Mouse (Mus musculus): ENCODE measurements at regions not wholly inside any gene's neighbourhood (a gene's known extent, or its start where the extent isn't known, plus 50 kb on each side); places are given as distances from the start of the nearest gene placed in this dataset.
A peak's percentile ranks its signal among the peaks of the same experiment; 100 is the strongest.

DNA sequence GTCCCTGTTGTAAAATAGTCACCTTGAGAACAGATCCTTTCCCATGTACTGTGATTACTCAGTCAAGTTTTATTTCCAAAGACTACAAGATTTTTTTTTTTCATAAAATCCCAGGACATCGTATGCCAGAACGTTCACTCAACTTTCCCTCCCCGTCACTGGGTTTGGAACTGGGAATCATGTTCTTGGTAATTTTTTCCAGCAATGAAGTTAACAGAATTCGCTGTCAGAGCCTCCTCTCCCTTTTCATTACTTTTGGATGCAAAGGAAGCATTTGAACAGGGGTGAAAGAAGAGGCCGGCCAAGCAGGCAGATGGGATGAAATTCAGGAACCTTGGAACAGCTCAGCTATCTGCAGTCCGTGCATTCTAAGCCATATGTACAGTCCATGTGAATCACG, 589.7 kb upstream of the Clint1 start:
- no peak overlapping the region for H3K9ac ChIP-seq (ENCODE audit: low read length)
- no peaks in the 10 kb centered on the region for H3K9me3 ChIP-seq (ENCODE audit: control insufficient read depth, low read length)
- H3K4me3 ChIP-seq (ENCODE audit: low read depth, low read length), result no peak overlapping the region
- 85% methylated on average over 7 of the region's 7 CpGs for WGBS
- no peak overlapping the region for H3K27ac ChIP-seq (ENCODE audit: low read depth, low read length)
- no peak overlapping the region for H3K4me2 ChIP-seq
- no peaks in the 10 kb centered on the region for H3K27me3 ChIP-seq (ENCODE audit: control insufficient read depth, insufficient read depth, low read length)
- DNase-seq (ENCODE audit: low spot score, missing footprints), result no peak
- 0 out of 2 replicates have a peak, but pooled peaks cover 2% of the 10 kb centered on the region for H3K4me1 ChIP-seq (ENCODE audit: control insufficient read depth, insufficient read depth, low read length)
- no peaks in the 10 kb centered on the region for H3K36me3 ChIP-seq (ENCODE audit: control insufficient read depth, insufficient read depth, low read length)
- ATAC-seq (ENCODE audit: low FRiP score), result no peak

DNA sequence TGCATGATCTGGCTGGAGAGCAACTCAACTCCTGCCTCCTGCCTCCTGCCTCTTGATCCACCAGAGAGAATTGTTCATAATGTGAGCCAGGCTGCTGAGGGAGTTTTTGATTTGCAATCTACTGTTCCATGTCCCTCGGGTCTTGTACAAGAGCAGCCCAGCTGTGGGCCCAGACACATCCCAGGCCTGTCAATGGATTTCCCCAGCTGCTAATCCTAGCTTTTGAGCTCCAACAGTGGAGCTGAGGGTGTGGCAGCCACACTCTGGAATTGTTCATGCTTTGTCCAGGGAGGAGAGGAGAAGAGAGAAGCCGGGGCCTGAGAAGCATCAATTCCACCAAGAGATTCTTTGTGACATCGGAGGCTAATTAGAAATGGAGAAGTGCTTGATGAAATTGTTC, 587.9 kb upstream of the Clint1 start:
- H3K4me2 ChIP-seq, result no peak overlapping the region
- H3K27me3 ChIP-seq (ENCODE audit: control insufficient read depth, insufficient read depth, low read length), result no peaks in the 10 kb centered on the region
- no peaks in the 10 kb centered on the region for H3K9me3 ChIP-seq (ENCODE audit: control insufficient read depth, low read length)
- H3K27ac ChIP-seq (ENCODE audit: low read depth, low read length), result peak overlapping the region; percentile 8; the same call in 1 of the 2 replicates
- no peak for ATAC-seq (ENCODE audit: low FRiP score)
- no peaks in the 10 kb centered on the region for H3K36me3 ChIP-seq (ENCODE audit: control insufficient read depth, insufficient read depth, low read length)
- 45% methylated on average over 3 of the region's 3 CpGs for WGBS
- H3K9ac ChIP-seq (ENCODE audit: low read length), result no peak overlapping the region
- 0 out of 2 replicates have a peak, but pooled peaks cover 2% of the 10 kb centered on the region for H3K4me1 ChIP-seq (ENCODE audit: control insufficient read depth, insufficient read depth, low read length)
- DNase-seq (ENCODE audit: low spot score, missing footprints), result no peak
- H3K4me3 ChIP-seq (ENCODE audit: low read depth, low read length), result no peak overlapping the region

DNA sequence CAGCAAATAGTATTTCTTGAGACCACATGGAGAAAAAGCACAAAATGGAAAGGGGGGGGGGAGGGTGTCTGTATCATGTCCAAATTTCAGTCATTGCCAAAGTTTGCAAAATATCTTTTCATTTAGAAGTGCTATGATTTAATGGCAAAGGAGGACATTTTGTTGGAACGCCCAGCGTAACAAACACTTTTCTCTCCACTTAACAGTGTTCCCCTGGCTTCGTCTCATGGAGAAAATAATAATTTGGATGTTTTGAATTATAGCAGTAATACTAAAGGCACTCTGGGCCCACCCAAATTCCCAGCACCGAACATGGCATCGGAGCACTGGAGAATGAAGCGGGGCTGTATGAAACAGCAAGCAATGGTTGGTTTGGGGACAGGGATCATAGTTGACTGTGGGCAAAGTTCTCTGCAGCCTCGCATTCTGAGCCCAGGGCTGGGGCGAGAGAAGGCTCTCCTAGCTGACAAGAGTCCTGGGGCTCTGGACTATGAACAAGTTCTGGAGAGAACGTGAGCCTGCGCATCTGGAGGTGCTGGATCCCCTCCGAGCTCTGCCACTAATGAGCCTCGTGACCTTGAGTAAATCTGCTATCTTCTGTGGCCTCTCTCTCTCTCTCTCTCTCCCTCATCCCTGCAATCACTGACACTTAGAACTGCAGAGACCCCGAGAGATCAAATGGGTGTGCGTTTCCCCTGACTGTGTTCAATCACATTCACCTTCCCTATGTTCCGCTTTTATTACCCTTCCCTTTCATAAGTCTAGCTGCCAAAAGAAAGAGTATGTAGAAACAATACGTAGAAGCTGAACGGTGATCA, 586.5 kb upstream of the Clint1 start:
- Histone ChIP-seq H3K27ac (ENCODE audit: low read depth, low read length) (no peak overlapping the region), H3K9me3 (ENCODE audit: control insufficient read depth, low read length) (no peaks in the 10 kb centered on the region)
- ATAC-seq (ENCODE audit: low FRiP score), result no peak

GRCm38 (mm10) chr11:45265989-45266302, 585.9 kb upstream of the Clint1 start:
- WGBS, result 92% methylated on average over 4 of the region's 4 CpGs
- Histone ChIP-seq H3K9me3 (ENCODE audit: control insufficient read depth, low read length) (no peaks in the 10 kb centered on the region), H3K9ac (ENCODE audit: low read length) (no peak overlapping the region), H3K4me1 (ENCODE audit: control insufficient read depth, insufficient read depth, low read length) (0 out of 2 replicates have a peak, but pooled peaks cover 2% of the 10 kb centered on the region), H3K4me2 (no peak overlapping the region), H3K27me3 (ENCODE audit: control insufficient read depth, insufficient read depth, low read length) (no peaks in the 10 kb centered on the region), H3K4me3 (ENCODE audit: low read depth, low read length) (no peak overlapping the region), H3K36me3 (ENCODE audit: control insufficient read depth, insufficient read depth, low read length) (no peaks in the 10 kb centered on the region), H3K27ac (ENCODE audit: low read depth, low read length) (no peak overlapping the region)
- DNase-seq (ENCODE audit: low spot score, missing footprints) (no peak), ATAC-seq (ENCODE audit: low FRiP score) (no peak)

More for the DNA sequence above, 586.5 kb upstream of the Clint1 start:
- no peak for DNase-seq (ENCODE audit: low spot score, missing footprints)
- H3K4me3 ChIP-seq (ENCODE audit: low read depth, low read length), result no peak overlapping the region
- WGBS, result 91% methylated on average over 17 of the region's 17 CpGs
- no peak overlapping the region for H3K4me2 ChIP-seq
- H3K27me3 ChIP-seq (ENCODE audit: control insufficient read depth, insufficient read depth, low read length), result no peaks in the 10 kb centered on the region
- H3K4me1 ChIP-seq (ENCODE audit: control insufficient read depth, insufficient read depth, low read length), result 0 out of 2 replicates have a peak, but pooled peaks cover 2% of the 10 kb centered on the region
- no peak overlapping the region for H3K9ac ChIP-seq (ENCODE audit: low read length)
- H3K36me3 ChIP-seq (ENCODE audit: control insufficient read depth, insufficient read depth, low read length), result no peaks in the 10 kb centered on the region

DNA sequence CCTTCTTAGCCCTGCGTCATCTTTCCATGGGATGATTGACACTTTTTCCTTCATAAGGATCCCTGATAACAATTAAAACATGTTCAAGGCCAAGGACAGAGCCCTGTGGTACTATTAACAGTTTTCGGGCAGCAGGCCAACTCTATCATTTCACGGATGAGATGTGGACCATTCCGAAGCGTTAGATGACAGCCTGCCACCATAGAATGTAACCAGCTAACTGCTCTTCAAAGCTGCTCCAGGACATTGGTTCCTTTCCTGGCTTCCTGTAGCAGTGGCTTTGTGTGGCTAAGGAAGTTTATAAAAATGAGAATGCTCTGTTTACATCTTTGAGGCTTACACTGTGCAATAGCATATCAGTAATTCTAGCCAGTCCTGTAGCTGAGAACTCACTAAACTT, 582.6 kb upstream of the Clint1 start:
- no peak overlapping the region for H3K4me2 ChIP-seq
- H3K4me1 ChIP-seq (ENCODE audit: control insufficient read depth, insufficient read depth, low read length), result 0 out of 2 replicates have a peak, but pooled peaks cover under 1% of the 10 kb centered on the region
- no peak for DNase-seq (ENCODE audit: low spot score, missing footprints)
- no peaks in the 10 kb centered on the region for H3K36me3 ChIP-seq (ENCODE audit: control insufficient read depth, insufficient read depth, low read length)
- no peak overlapping the region for H3K9ac ChIP-seq (ENCODE audit: low read length)
- no peak for ATAC-seq (ENCODE audit: low FRiP score)
- no peaks in the 10 kb centered on the region for H3K9me3 ChIP-seq (ENCODE audit: control insufficient read depth, low read length)
- no peaks in the 10 kb centered on the region for H3K27me3 ChIP-seq (ENCODE audit: control insufficient read depth, insufficient read depth, low read length)
- no peak overlapping the region for H3K4me3 ChIP-seq (ENCODE audit: low read depth, low read length)
- H3K27ac ChIP-seq (ENCODE audit: low read depth, low read length), result no peak overlapping the region
- 90% methylated on average over 5 of the region's 5 CpGs for WGBS

DNA sequence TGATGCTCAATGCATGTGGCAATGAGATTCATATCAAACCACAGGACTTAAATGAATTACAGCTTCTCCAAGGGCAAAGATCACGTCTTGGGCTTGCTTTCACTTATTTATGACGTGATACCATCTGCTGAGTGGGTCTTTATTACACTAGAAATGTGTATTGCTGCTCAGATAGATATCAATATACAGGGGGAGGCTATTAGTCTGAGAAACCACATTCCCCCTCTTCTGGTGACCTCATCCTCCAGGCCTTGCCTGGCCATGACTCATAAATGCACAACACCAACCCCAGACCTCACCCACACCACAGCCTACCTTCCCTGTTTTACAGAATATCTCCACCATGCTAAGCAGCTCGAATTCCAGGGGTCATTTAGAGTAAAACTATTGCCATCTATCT, 580.6 kb upstream of the Clint1 start:
- no peak for DNase-seq (ENCODE audit: low spot score, missing footprints)
- Histone ChIP-seq H3K9me3 (ENCODE audit: control insufficient read depth, low read length) (no peaks in the 10 kb centered on the region), H3K27ac (ENCODE audit: low read depth, low read length) (no peak overlapping the region), H3K36me3 (ENCODE audit: control insufficient read depth, insufficient read depth, low read length) (no peaks in the 10 kb centered on the region), H3K4me3 (ENCODE audit: low read depth, low read length) (no peak overlapping the region), H3K4me2 (no peak overlapping the region), H3K27me3 (ENCODE audit: control insufficient read depth, insufficient read depth, low read length) (no peaks in the 10 kb centered on the region), H3K9ac (ENCODE audit: low read length) (no peak overlapping the region), H3K4me1 (ENCODE audit: control insufficient read depth, insufficient read depth, low read length) (no peaks in the 10 kb centered on the region)
- WGBS, result 60% methylated on average over 3 of the region's 3 CpGs
- no peak for ATAC-seq (ENCODE audit: low FRiP score)

GRCm38 (mm10) chr11:45274446-45275119, 577.3 kb upstream of the Clint1 start:
- 90% methylated on average over 10 of the region's 10 CpGs for WGBS
- no peaks in the 10 kb centered on the region for H3K36me3 ChIP-seq (ENCODE audit: control insufficient read depth, insufficient read depth, low read length)
- H3K9ac ChIP-seq (ENCODE audit: low read length), result no peak overlapping the region
- H3K4me2 ChIP-seq, result no peak overlapping the region
- H3K9me3 ChIP-seq (ENCODE audit: control insufficient read depth, low read length), result no peaks in the 10 kb centered on the region
- no peak overlapping the region for H3K27ac ChIP-seq (ENCODE audit: low read depth, low read length)
- ATAC-seq (ENCODE audit: low FRiP score) (no peak), DNase-seq (ENCODE audit: low spot score, missing footprints) (no peak)
- no peaks in the 10 kb centered on the region for H3K4me1 ChIP-seq (ENCODE audit: control insufficient read depth, insufficient read depth, low read length)
- H3K27me3 ChIP-seq (ENCODE audit: control insufficient read depth, insufficient read depth, low read length), result no peaks in the 10 kb centered on the region
- H3K4me3 ChIP-seq (ENCODE audit: low read depth, low read length), result no peak overlapping the region

GRCm38 (mm10) chr11:45275170-45275569, 576.7 kb upstream of the Clint1 start:
- H3K4me3 ChIP-seq (ENCODE audit: low read depth, low read length), result no peak overlapping the region
- H3K9me3 ChIP-seq (ENCODE audit: control insufficient read depth, low read length), result no peaks in the 10 kb centered on the region
- WGBS, result 85% methylated on average over 3 of the region's 3 CpGs
- ATAC-seq (ENCODE audit: low FRiP score) (no peak), DNase-seq (ENCODE audit: low spot score, missing footprints) (no peak)
- H3K27ac ChIP-seq (ENCODE audit: low read depth, low read length), result no peak overlapping the region
- no peaks in the 10 kb centered on the region for H3K36me3 ChIP-seq (ENCODE audit: control insufficient read depth, insufficient read depth, low read length)
- H3K9ac ChIP-seq (ENCODE audit: low read length), result no peak overlapping the region
- H3K27me3 ChIP-seq (ENCODE audit: control insufficient read depth, insufficient read depth, low read length), result no peaks in the 10 kb centered on the region
- H3K4me1 ChIP-seq (ENCODE audit: control insufficient read depth, insufficient read depth, low read length), result no peaks in the 10 kb centered on the region
- H3K4me2 ChIP-seq, result no peak overlapping the region

DNA sequence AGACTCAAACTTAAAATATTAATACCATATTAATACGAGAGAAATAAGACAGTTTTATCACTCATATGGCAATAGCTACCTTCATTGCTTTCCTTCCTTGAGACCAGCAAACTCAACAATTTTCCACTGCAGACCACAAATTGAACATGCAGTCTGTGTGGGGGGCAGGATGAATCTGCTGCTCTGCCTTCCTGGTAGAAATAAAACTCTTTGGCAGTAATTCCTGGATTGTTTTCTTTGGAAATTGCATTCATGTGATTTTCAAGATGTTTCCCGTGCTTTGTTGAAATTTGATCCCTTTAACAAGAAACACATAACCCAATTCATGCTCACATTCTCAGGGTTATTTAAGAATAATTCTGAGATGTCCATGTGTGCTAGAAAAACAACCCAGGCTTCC, 555.1 kb upstream of the Clint1 start:
- no peaks in the 10 kb centered on the region for H3K27me3 ChIP-seq (ENCODE audit: control insufficient read depth, insufficient read depth, low read length)
- no peaks in the 10 kb centered on the region for H3K36me3 ChIP-seq (ENCODE audit: control insufficient read depth, insufficient read depth, low read length)
- H3K9me3 ChIP-seq (ENCODE audit: control insufficient read depth, low read length), result no peaks in the 10 kb centered on the region
- no peak overlapping the region for H3K9ac ChIP-seq (ENCODE audit: low read length)
- no peaks in the 10 kb centered on the region for H3K4me1 ChIP-seq (ENCODE audit: control insufficient read depth, insufficient read depth, low read length)
- no peak for DNase-seq (ENCODE audit: low spot score, missing footprints)
- no peak overlapping the region for H3K4me2 ChIP-seq
- ATAC-seq (ENCODE audit: low FRiP score), result no peak
- no peak overlapping the region for H3K27ac ChIP-seq (ENCODE audit: low read depth, low read length)
- WGBS, result 81% methylated on average over 2 of the region's 2 CpGs
- H3K4me3 ChIP-seq (ENCODE audit: low read depth, low read length), result no peak overlapping the region
